Mouse (Mus musculus) neural tube, embryonic 11.5 days (tissue): ENCODE measurements around the gene Aaas. TPM values are rescaled to one million over a fixed set of nuclear protein-coding genes. Genes with fewer than 3 reads are reported as not detected.
A peak's percentile ranks its signal among the peaks of the same experiment; 100 is the strongest.
"Not testable (repeated sequence)": the region's sequence is repeated elsewhere in the genome, so short reads cannot be mapped to it uniquely, and the experiment has no call there.

Experiments used
- ATAC-seq: fragments of 200-750 bp; cut with Nextera tagmentation; 2 replicates; pipeline ENCODE4 v1.8.0; 2017; ENCODE audit warnings: moderate number of reproducible peaks, mild to moderate bottlenecking, moderate TSS enrichment, moderate library complexity; ENCODE audit not compliant: insufficient read depth, low FRiP score, low TSS enrichment
- DNase-seq: peaks from one replicate; pipeline ENCODE4 v3.0.0-alpha.2; 2015; ENCODE audit warnings: low spot score
- H3K27ac ChIP-seq: fragments of 300-500 bp; sonication (generic); 2 replicates; pipeline ENCODE4 v1.5.1; 2014; ENCODE audit warnings: low read depth, mild to moderate bottlenecking, low read length
- H3K27me3 ChIP-seq: fragments of 300-500 bp; sonication (generic); 2 replicates; pipeline ENCODE4 v1.6.1; 2014; ENCODE audit warnings: mild to moderate bottlenecking, low read length, mixed read lengths; ENCODE audit not compliant: control insufficient read depth, insufficient read depth
- H3K36me3 ChIP-seq: fragments of 300-500 bp; sonication (generic); 2 replicates; pipeline ENCODE4 v1.6.1; 2014; ENCODE audit warnings: mild to moderate bottlenecking, low read length, moderate library complexity, mixed read lengths; ENCODE audit not compliant: control insufficient read depth, insufficient read depth
- H3K4me1 ChIP-seq: fragments of 300-500 bp; sonication (generic); 2 replicates; pipeline ENCODE4 v1.6.1; 2014; ENCODE audit warnings: low read length, mixed read lengths; ENCODE audit not compliant: control insufficient read depth, insufficient read depth
- H3K4me2 ChIP-seq: fragments of 300-500 bp; sonication (generic); 2 replicates; pipeline ENCODE4 v1.6.1; 2014; ENCODE audit warnings: low read depth, mild to moderate bottlenecking, moderate library complexity
- H3K4me3 ChIP-seq: fragments of 300-500 bp; sonication (generic); 2 replicates; pipeline ENCODE4 v1.5.1; 2014; ENCODE audit warnings: low read depth, low read length
- H3K9ac ChIP-seq: fragments of 300-500 bp; sonication (generic); 2 replicates; pipeline ENCODE4 v1.6.1; 2014; ENCODE audit warnings: mild to moderate bottlenecking, low read length
- H3K9me3 ChIP-seq: fragments of 300-500 bp; sonication (generic); 2 replicates; pipeline ENCODE4 v1.6.1; 2016; ENCODE audit warnings: low read length; ENCODE audit not compliant: control insufficient read depth
- WGBS: fragments of 180-500 bp; shearing (Covaris S2); extraction: QIAGEN DNeasy Blood & Tissue Kit; methylation state at CpG from one replicate; pipeline ENCODE4 v1.1.7; 2014; 5-methylcytosine and 5-hydroxymethylcytosine counted together
- polyA plus RNA-seq: library from polyadenylated mRNA; unstranded; fragments of >200 nt; fragmentation: Nextera tagmentation; extraction: Ambion mirVana; gene quantifications from 2 replicates; pipeline ENCODE4 v1.2.1, GENCODE M21; 2014

Gene Aaas
- polyA plus RNA-seq, 1 experiment from 2014 or later: 86.7 TPM

DNA sequence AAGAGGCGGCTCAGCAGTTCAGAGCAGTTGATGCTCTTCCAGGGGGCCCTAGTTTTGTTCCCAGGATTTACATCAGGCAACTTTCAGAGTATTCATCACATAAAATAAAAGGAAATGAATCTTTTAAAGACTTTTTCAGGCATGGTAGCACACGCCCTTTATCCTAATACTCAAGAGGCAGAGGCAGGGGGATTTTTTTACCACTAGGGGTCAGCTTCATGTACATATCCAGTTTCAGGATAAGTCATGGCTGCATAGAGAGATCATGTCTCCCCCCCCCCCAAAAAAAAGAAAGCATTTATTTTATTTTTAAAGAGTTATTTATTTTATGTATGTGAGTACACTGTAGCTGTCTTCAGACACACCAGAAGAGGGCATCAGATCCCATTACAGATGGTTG lies 3.4 kb upstream of the Aaas start:
- H3K36me3 ChIP-seq: no peaks in the 10 kb centered on the region
- H3K27ac ChIP-seq: no peak overlapping the region
- peaks cover 11% of the 10 kb centered on the region for H3K27me3 ChIP-seq
- no peak for DNase-seq
- no peak overlapping the region for H3K4me2 ChIP-seq
- ATAC-seq: no peak
- 90% methylated on average over 2 of the region's 2 CpGs for WGBS
- no peaks in the 10 kb centered on the region for H3K9me3 ChIP-seq
- no peak overlapping the region for H3K9ac ChIP-seq
- peaks cover 23% of the 10 kb centered on the region for H3K4me1 ChIP-seq
- H3K4me3 ChIP-seq: no peak overlapping the region

DNA sequence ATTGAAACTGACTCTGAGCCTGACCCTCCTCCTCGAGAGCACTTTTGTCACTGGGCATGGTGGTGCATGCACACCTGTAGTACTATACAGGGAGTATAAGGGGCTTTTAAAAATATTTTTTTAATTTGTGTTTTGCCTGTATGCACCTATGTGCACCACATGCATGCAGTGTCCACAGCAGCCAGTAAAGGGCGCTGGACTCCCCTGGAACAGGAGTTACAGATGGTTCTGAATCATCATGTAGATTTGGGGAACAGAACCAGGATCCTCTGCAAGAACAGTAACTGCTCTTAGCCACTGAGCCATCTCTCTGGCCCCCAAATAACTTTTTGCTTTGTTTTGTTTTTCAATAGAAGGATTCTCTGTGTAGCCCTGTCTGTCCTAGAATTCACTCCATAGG lies 1.6 kb upstream of the Aaas start:
- 65% methylated on average over 2 of the region's 2 CpGs for WGBS
- no peak overlapping the region for H3K9ac ChIP-seq
- no peaks in the 10 kb centered on the region for H3K36me3 ChIP-seq
- H3K4me1 ChIP-seq: peaks cover 13% of the 10 kb centered on the region
- no peaks in the 10 kb centered on the region for H3K27me3 ChIP-seq
- no peak for ATAC-seq
- H3K4me3 ChIP-seq: no peak overlapping the region
- H3K4me2 ChIP-seq: no peak overlapping the region
- no peak for DNase-seq
- H3K9me3 ChIP-seq: no peaks in the 10 kb centered on the region
- no peak overlapping the region for H3K27ac ChIP-seq

DNA sequence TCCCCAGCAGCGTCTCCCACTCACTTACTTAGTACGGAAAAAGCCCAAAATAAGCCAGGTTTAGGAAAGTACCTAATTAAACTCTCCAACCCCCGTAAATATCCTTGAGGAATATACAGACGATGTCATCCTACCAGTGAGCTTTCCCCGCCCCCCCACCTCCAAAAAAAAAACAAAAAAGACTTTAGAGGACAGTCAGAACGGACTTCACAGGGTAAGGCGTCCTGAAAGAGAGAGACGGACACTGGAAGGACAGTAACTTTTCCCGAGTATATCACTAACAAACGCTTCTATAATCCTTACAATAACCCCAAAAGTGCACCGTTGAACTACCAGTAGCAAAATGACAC lies 346 bp upstream of the Aaas start:
- Histone ChIP-seq H3K4me3 (peak overlapping the region; percentile 80), H3K9me3 (no peaks in the 10 kb centered on the region), H3K36me3 (peaks cover 2% of the 10 kb centered on the region; the same call in 1 of the 2 replicates), H3K27ac (no peak overlapping the region), H3K9ac (peak overlapping the region; percentile 85; the same call in 1 of the 2 replicates), H3K4me2 (peak overlapping the region; percentile 49), H3K27me3 (no peaks in the 10 kb centered on the region), H3K4me1 (peaks cover 8% of the 10 kb centered on the region)
- DNase-seq (no peak), ATAC-seq (no peak; the same call in 1 of the 2 replicates)
- WGBS: 11% methylated on average over 11 of the region's 11 CpGs

DNA sequence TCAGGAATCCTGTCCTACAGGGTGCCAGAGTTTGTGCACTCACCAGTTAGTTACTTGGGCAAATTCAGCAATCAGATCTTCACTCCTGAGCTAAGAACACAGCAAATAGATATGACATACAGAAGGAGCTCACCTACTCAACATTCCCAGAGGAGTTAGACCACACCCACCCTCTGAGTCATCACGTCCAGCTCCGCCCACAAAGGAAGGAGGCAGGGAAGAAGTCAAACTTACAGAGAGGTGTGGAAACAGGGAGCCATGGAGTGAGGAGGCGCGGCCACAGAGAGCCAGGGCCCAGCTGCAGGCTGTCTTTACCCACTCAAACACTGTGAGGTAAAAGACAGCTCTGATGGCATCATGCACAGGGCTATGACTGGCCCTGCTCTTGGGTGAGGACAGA lies 4.1 kb downstream of the Aaas start:
- H3K36me3 ChIP-seq: peaks cover 4% of the 10 kb centered on the region; the same call in 1 of the 2 replicates
- WGBS: 65% methylated on average over 4 of the region's 4 CpGs

DNA sequence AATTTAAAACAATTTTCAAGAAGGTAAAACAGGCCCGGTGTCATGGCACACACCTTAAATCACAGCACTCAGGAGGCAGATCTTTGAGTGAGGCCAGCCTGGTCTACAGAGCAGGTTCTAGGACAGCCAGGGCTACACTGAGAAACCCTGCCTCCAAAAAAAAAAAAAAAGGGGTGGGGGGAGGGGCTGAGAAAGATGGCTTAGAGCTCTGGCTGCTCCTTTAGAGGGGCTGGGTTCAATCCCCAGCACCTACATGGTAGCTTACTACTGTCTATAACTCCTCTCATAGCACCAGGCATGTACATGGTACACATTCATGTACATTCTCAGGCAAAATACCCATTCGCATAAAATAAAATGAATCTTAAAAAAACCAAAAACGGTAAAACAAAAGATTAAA lies 6.1 kb downstream of the Aaas start:
- H3K27ac ChIP-seq: no peak overlapping the region
- no peak overlapping the region for H3K9ac ChIP-seq
- DNase-seq (no peak), ATAC-seq (no peak)
- H3K4me2 ChIP-seq: no peak overlapping the region
- H3K4me3 ChIP-seq: no peak overlapping the region
- H3K36me3 ChIP-seq: peaks cover 4% of the 10 kb centered on the region; the same call in 1 of the 2 replicates
- no peaks in the 10 kb centered on the region for H3K27me3 ChIP-seq
- WGBS: 94% methylated on average over 3 of the region's 3 CpGs
- H3K4me1 ChIP-seq: no peaks in the 10 kb centered on the region
- no peaks in the 10 kb centered on the region for H3K9me3 ChIP-seq

More for the DNA sequence above, 4.1 kb downstream of the Aaas start:
- Histone ChIP-seq H3K4me2 (no peak overlapping the region), H3K9me3 (no peaks in the 10 kb centered on the region), H3K27ac (no peak overlapping the region), H3K4me3 (no peak overlapping the region), H3K9ac (no peak overlapping the region; the same call in 1 of the 2 replicates), H3K27me3 (no peaks in the 10 kb centered on the region), H3K4me1 (peaks cover 4% of the 10 kb centered on the region)
- ATAC-seq (no peak), DNase-seq (no peak)

DNA sequence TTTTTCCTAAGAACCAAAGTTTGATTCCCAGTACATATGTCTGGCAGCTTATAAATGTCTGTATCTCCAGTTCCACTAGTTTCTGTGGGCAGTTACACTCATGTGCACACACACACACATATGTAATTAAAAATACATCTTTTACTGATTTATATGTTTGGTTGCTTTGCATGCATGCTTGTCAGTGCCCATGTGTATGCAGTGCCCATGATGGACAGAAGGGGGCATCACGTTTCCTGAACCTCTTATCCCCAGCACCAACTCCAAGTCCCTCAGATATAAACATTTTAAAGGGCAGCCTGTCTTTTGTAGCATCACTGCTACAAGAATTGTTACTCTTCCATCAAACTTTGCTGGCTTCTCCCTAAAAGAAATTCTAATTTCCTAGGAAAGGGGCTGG lies 9.0 kb downstream of the Aaas start:
- H3K9me3 ChIP-seq: no peaks in the 10 kb centered on the region
- peaks cover 16% of the 10 kb centered on the region for H3K36me3 ChIP-seq
- H3K9ac ChIP-seq: no peak overlapping the region
- no peak overlapping the region for H3K27ac ChIP-seq
- no peak overlapping the region for H3K4me3 ChIP-seq
- no peaks in the 10 kb centered on the region for H3K27me3 ChIP-seq
- no peak for ATAC-seq
- 2% methylated on average over 1 of the region's 1 CpGs for WGBS
- H3K4me1 ChIP-seq: no peaks in the 10 kb centered on the region
- DNase-seq: peak; percentile 58
- no peak overlapping the region for H3K4me2 ChIP-seq

DNA sequence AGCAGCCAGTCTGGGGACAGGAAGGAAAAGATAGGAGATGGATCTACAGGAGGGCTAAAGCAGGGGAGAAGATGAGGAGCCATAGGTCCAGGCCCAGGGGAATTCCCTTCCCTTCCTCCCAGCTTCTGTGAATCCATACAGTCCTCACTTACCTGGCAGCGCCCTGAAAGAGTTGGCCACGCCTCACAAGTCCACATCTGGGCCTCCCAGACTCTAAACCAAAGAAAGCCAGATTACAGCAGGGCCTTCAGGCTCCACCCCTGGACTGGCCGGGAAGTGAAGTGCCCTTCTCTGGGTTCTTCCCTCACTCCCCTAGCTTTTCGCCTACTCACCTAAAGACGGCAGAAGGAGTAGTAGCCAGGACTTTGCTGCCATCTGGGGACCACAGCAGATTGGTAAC lies 11.0 kb downstream of the Aaas start:
- ATAC-seq (no peak), DNase-seq (no peak)
- Histone ChIP-seq H3K4me1 (no peaks in the 10 kb centered on the region), H3K4me3 (no peak overlapping the region), H3K36me3 (peaks cover 18% of the 10 kb centered on the region), H3K27me3 (no peaks in the 10 kb centered on the region), H3K4me2 (no peak overlapping the region), H3K27ac (no peak overlapping the region), H3K9ac (no peak overlapping the region), H3K9me3 (no peaks in the 10 kb centered on the region)
- WGBS: 71% methylated on average over 5 of the region's 5 CpGs

DNA sequence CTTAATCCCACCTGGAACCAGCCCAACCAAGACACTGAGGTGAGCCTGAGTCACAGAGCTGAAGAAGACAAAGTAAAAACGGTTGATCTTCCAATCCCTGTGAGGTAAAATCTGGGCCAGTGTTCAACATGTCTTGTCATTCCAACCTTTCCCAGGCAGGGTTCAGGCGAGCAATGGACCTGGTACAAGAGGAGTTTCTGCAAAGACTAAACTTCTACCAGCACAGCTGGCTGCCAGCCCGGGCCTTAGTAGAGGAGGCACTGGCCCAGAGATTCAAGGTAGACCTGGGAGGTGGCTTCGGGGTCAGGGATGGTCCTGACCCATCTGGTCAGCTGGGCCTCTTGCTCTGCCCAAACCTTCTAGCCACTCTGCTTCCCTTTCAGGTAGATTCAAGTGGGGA lies 13.6 kb downstream of the Aaas start:
- H3K27me3 ChIP-seq: no peaks in the 10 kb centered on the region
- 88% methylated on average over 4 of the region's 4 CpGs for WGBS

DNA sequence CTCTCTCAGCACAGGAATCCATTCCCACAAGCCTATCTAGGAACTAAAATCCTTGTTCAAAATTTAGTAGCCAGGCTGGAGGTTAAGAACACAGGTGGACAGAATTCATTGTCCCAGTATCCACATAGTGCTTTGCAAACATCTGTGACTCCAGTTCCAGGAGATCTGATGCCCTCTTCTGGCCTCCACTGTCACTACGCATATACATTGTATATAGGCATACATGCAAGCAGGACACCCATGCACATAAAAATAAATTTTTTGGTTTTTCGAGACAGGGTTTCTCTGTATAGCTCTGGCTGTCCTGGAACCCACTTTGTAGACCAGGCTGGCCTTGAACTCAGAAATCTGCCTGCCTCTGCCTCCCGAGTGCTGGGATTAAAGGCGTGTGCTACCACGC lies 14.6 kb downstream of the Aaas start:
- not testable (repeated sequence) for H3K9ac ChIP-seq, H3K27ac ChIP-seq, ATAC-seq, DNase-seq, H3K4me3 ChIP-seq, H3K27me3 ChIP-seq, H3K4me2 ChIP-seq, H3K4me1 ChIP-seq, H3K9me3 ChIP-seq
- 97% methylated on average over 5 of the region's 5 CpGs for WGBS
- H3K36me3 ChIP-seq: peaks cover 22% of the 10 kb centered on the region

More for the DNA sequence above, 13.6 kb downstream of the Aaas start:
- Histone ChIP-seq H3K27ac (no peak overlapping the region), H3K9me3 (no peaks in the 10 kb centered on the region), H3K4me2 (no peak overlapping the region), H3K36me3 (peaks cover 22% of the 10 kb centered on the region), H3K4me1 (peaks cover 5% of the 10 kb centered on the region), H3K4me3 (no peak overlapping the region), H3K9ac (no peak overlapping the region)
- DNase-seq: no peak
- ATAC-seq: no peak
